Mouse (Mus musculus) liver, postnatal 0 days (tissue): ENCODE results near the gene Ddb1. TPM values are rescaled to one million over a fixed set of nuclear protein-coding genes. Genes with fewer than 3 reads are reported as not detected.

Experiments used
- ATAC-seq: fragments of 200-750 bp; cut with Nextera tagmentation; 2 replicates; pipeline ENCODE4 v1.8.0; 2017; ENCODE audit warnings: mild to moderate bottlenecking, moderate library complexity
- DNase-seq: peaks from one replicate; pipeline ENCODE4 v3.0.0-alpha.2; 2016
- H3K27ac ChIP-seq: fragments of 300-500 bp; sonication (generic); 2 replicates; pipeline ENCODE4 v1.5.1; 2014; ENCODE audit warnings: antibody characterized with exemption, moderate library complexity, mild to moderate bottlenecking, low read depth
- H3K27me3 ChIP-seq: fragments of 300-500 bp; sonication (generic); 2 replicates; pipeline ENCODE4 v1.6.1; 2014; ENCODE audit warnings: low read length, control low read depth, mixed read lengths; ENCODE audit not compliant: insufficient read depth
- H3K36me3 ChIP-seq: fragments of 300-500 bp; sonication (generic); replicated peaks from 2 replicates; pipeline ENCODE4 v1.6.1; 2014; ENCODE audit warnings: mild to moderate bottlenecking, control low read depth, low read length, moderate library complexity, mixed read lengths; ENCODE audit not compliant: insufficient read depth
- H3K4me1 ChIP-seq: fragments of 300-500 bp; sonication (generic); 2 replicates; pipeline ENCODE4 v1.6.1; 2014; ENCODE audit warnings: antibody characterized with exemption, mild to moderate bottlenecking, control low read depth; ENCODE audit not compliant: insufficient read depth
- H3K4me2 ChIP-seq: fragments of 300-500 bp; sonication (generic); 2 replicates; pipeline ENCODE4 v1.6.1; 2014; ENCODE audit warnings: low read depth, mild to moderate bottlenecking, low read length, moderate library complexity, mixed read lengths
- H3K4me3 ChIP-seq: fragments of 300-500 bp; sonication (generic); 2 replicates; pipeline ENCODE4 v1.5.1; 2014; ENCODE audit warnings: low read depth, low read length
- H3K9ac ChIP-seq: fragments of 300-500 bp; sonication (generic); replicated peaks from 2 replicates; pipeline ENCODE4 v1.6.1; 2014; ENCODE audit warnings: mild to moderate bottlenecking, moderate library complexity
- H3K9me3 ChIP-seq: fragments of 300-500 bp; sonication (generic); 2 replicates; pipeline ENCODE4 v1.6.1; 2016; ENCODE audit warnings: mild to moderate bottlenecking, control low read depth, low read length, mixed read lengths
- CTCF ChIP-seq: sonication (generic); IDR thresholded peaks from 2 replicates; pipeline ENCODE4 v1.5.1; 2016; ENCODE audit warnings: antibody characterized with exemption, low read depth
- EP300 ChIP-seq: IDR thresholded peaks from 2 replicates; pipeline ENCODE4 v1.6.1; 2016; ENCODE audit warnings: antibody characterized with exemption, low read depth, mild to moderate bottlenecking
- WGBS: fragments of 180-500 bp; shearing (Covaris S2); extraction: QIAGEN DNeasy Blood & Tissue Kit; methylation state at CpG from one replicate; pipeline ENCODE4 v1.1.7; 2014; ENCODE audit not compliant: insufficient replicate concordance; 5-methylcytosine and 5-hydroxymethylcytosine counted together
- polyA plus RNA-seq: library from polyadenylated mRNA; unstranded; fragments of >200 nt; fragmentation: Nextera tagmentation; extraction: Ambion mirVana; gene quantifications from 2 replicates; pipeline ENCODE4 v1.2.1, GENCODE M21; 2015

The Ddb1 gene
- polyA plus RNA-seq, 1 experiment from 2014 or later = 81.3 TPM

DNA sequence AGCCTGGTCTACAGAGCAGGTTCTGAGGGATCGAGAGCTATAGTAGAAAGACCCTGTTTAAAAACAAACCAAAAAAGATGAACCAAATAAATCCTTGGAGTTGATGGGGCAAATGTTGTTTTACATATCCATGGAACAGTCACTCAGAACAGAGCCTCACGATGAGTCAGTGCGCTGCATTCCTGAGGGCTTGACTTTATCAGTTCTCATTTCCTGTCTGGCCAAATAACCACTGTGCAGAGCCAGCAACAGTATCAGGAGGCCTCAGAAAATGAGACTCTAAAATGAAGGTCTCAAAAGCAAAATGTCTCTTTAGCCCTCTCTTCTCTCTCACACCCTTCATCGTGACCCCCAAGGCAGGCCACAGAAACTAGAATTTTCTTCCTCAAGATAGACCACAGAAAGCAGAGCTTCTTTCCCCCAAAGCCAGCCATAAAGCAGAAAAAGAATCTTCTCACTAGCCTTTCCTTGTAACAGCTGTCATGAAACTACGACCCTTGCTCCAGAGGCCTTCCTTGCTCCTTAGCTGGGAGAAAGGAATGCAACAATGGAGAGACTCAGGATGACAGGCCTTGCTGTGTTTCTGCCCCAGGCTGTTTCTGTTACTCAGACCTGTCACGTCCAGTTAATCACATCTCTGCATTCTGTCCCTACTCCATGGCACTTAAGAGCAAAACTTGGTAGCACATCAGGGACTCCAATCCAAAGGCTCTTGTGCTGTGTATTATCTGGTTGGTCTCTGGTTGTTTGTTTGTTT, 43.4 kb upstream of the Ddb1 start:
- H3K4me1 ChIP-seq = peaks cover 10% of the 10 kb centered on the region
- H3K9me3 ChIP-seq = no peaks in the 10 kb centered on the region
- no peaks in the 10 kb centered on the region for H3K27me3 ChIP-seq
- H3K4me3 ChIP-seq = no peak overlapping the region
- peak; percentile 56 for ATAC-seq
- TF ChIP-seq CTCF (no peak), EP300 (no peak)
- H3K36me3 ChIP-seq = no peaks in the 10 kb centered on the region
- peak overlapping the region; percentile 74 for H3K27ac ChIP-seq
- no peak overlapping the region for H3K4me2 ChIP-seq
- no peak overlapping the region for H3K9ac ChIP-seq
- 55% methylated on average over 6 of the region's 6 CpGs for WGBS
- DNase-seq = no peak

DNA sequence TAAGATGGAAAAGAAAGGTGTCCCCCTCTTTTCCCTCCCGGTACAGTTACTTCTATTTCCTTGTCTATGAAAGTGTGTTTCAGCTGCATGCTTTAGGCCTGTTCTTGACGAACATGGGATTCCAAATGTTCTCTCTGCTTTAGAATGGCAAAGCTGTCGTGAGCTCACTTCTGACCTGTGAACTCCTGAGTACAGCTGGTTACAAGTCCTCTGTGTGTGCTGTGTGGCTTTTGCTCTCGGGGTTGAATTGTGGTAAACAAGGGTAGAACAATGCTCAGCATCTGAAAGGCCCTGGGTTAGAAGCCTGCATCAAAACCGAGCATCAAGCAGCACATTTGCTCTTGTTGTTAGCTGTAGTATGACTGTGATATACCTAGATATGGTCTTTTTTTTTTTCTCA, 42.8 kb upstream of the Ddb1 start:
- Histone ChIP-seq H3K27me3 (no peaks in the 10 kb centered on the region), H3K36me3 (no peaks in the 10 kb centered on the region), H3K4me1 (peaks cover 6% of the 10 kb centered on the region; the same call in 1 of the 2 replicates), H3K27ac (peak overlapping the region; percentile 74; the same call in 1 of the 2 replicates), H3K9me3 (no peaks in the 10 kb centered on the region), H3K4me2 (no peak overlapping the region), H3K9ac (no peak overlapping the region), H3K4me3 (no peak overlapping the region)
- ATAC-seq = no peak
- WGBS = 62% methylated on average over 5 of the region's 5 CpGs
- DNase-seq = no peak
- TF ChIP-seq CTCF = no peak
- no peak for TF ChIP-seq EP300

DNA sequence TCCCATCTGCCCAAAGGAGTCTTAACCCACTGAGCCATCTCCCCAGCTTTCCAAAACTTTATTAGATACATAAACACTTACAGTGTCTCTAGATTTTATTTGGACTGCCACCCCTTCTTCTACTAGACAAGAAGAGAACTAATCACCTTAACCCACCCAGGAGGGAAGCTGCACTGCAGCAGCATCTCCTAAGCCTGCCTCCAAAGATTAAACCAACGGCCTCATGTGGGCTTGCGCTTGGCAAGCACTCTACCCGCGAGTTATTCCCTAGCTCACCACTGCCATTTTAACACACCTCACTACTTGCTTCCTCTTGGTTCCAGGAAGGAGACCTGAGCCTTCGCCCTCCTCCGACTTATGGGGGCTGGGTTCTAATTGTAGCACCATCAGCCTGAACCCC, 40.8 kb upstream of the Ddb1 start:
- no peak overlapping the region for H3K27ac ChIP-seq
- H3K4me2 ChIP-seq = no peak overlapping the region
- H3K9me3 ChIP-seq = no peaks in the 10 kb centered on the region
- DNase-seq = no peak
- 67% methylated on average over 6 of the region's 6 CpGs for WGBS
- no peak for ATAC-seq
- no peaks in the 10 kb centered on the region for H3K27me3 ChIP-seq
- no peak overlapping the region for H3K4me3 ChIP-seq
- H3K9ac ChIP-seq = no peak overlapping the region
- no peaks in the 10 kb centered on the region for H3K36me3 ChIP-seq
- no peak for TF ChIP-seq EP300
- TF ChIP-seq CTCF = no peak
- H3K4me1 ChIP-seq = peaks cover 6% of the 10 kb centered on the region; the same call in 1 of the 2 replicates

DNA sequence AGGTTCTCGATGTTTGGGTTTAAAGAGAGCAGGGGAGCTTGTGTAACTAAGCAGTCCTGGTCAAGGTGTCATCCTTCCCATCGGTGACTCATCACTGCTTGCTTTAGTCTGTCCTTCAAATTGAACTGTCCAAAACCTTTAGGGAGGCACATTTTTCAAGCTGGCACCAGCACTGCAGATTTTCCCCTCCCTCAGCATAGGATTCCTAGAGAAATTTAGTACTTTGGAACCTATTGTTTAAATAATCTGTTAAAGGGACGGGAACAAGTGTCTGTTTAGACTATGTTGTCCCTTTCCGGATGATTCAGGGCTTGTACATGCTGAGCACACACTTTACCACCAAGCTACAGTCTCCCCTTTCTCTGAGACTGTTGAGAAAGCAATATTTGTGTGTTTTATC, 39.9 kb upstream of the Ddb1 start:
- Histone ChIP-seq H3K27ac (peak overlapping the region; percentile 1; the same call in 1 of the 2 replicates), H3K4me1 (peaks cover 6% of the 10 kb centered on the region; the same call in 1 of the 2 replicates), H3K4me3 (no peak overlapping the region), H3K36me3 (peaks cover 1% of the 10 kb centered on the region), H3K4me2 (0 out of 2 replicates have a peak overlapping the region, but pooled peaks have one; percentile 7), H3K27me3 (no peaks in the 10 kb centered on the region), H3K9me3 (no peaks in the 10 kb centered on the region), H3K9ac (no peak overlapping the region)
- WGBS = 36% methylated on average over 4 of the region's 4 CpGs
- DNase-seq = no peak
- peak; percentile 68 for ATAC-seq
- TF ChIP-seq CTCF (no peak), EP300 (no peak)

DNA sequence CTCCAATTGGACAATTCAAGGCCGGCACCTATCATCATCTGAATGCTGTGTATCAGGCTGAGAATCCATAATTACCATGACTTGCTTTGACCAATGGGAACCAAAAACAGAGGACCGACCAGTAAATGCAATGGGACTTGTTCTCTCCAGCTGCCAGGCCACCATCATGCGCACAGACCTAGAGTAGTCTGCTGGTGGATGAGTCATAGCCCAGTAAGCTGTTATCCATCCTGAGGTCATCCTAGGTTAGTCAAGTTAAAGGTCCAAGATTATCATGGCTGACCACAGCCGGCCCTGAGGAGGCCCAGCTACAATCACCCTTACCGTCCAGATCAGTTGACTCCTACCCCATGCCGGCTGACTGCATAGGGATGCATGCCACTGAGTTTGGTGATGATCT, 35.5 kb upstream of the Ddb1 start:
- H3K9ac ChIP-seq = no peak overlapping the region
- peaks cover 32% of the 10 kb centered on the region for H3K36me3 ChIP-seq
- TF ChIP-seq CTCF (no peak), EP300 (no peak)
- DNase-seq (no peak), ATAC-seq (no peak)
- no peaks in the 10 kb centered on the region for H3K9me3 ChIP-seq
- H3K27me3 ChIP-seq = no peaks in the 10 kb centered on the region
- no peak overlapping the region for H3K4me3 ChIP-seq
- H3K27ac ChIP-seq = no peak overlapping the region
- no peak overlapping the region for H3K4me2 ChIP-seq
- WGBS = 88% methylated on average over 6 of the region's 6 CpGs
- H3K4me1 ChIP-seq = peaks cover 8% of the 10 kb centered on the region

DNA sequence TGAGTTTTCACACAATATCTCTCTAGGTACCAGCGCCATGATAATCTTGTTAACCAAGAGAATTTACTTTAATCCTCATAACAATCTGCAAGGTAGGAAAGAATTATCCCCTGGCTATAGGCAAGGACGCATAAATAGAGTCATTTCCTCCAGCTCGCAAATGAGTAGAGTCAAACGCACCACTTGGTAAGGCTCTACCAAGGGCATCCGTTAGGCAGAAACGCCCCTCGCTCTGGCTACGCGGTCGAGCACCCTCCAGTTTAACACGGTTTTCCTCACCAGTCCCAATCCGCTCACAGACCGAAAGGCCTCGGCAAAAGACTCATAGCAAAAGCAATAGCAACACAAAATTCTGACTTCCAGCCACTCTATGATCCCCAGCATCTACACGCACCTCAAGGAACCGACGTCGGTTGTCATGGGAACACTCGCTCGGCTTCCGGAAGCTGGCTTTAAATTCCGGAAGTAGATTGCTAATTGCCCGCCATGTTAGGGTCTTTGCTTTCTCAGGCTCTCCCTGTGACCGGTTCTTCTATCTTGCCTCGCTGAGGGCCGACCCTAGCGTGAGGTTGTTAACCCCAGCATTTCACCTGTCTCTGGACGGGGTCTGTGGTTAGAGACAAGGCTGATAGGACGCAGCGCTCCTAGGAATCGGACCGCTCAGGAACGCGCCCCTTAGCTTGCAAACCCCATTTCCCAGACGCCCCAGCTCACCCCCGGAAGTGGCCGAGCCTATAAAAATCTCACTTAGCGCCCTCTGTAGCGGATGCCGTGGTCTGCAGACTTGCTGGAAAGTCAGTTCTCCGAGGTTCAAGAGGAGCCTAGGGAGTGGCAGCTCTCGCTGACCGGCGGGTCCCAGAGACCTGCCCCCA, 28.2 kb upstream of the Ddb1 start, which contains the start of the genes Cyb561a3 and Tmem138:
TSS of gene Cyb561a3 (plus strand) at position 483 of the 872 bp plus-strand sequence.
TSS of gene Tmem138 (minus strand) at position 673 of the 872 bp plus-strand sequence.
- Histone ChIP-seq H3K4me3 (peak within 1 kb of the TSS; percentile 64), H3K4me1 (peaks cover 29% of the 10 kb centered on the region), H3K9me3 (no peaks in the 10 kb centered on the region), H3K4me2 (peak within 1 kb of the TSS; percentile 91), H3K9ac (peak within 1 kb of the TSS; percentile 70), H3K27me3 (no peaks in the 10 kb centered on the region), H3K27ac (peak within 1 kb of the TSS; percentile 79), H3K36me3 (peaks cover 24% of the 10 kb centered on the region)
- TF ChIP-seq EP300 (peak; percentile 70), CTCF (peak; percentile 73)
- under 1% methylated on average over 44 of the region's 44 CpGs for WGBS
- ATAC-seq (peak; percentile 95), DNase-seq (peak; percentile 92)
